Mouse (Mus musculus) CH12.LX (cell line): ENCODE results near the gene Cnpy2. TPM values are rescaled to one million over a fixed set of nuclear protein-coding genes. Genes with fewer than 3 reads are reported as not detected.

Experiments used
- DNase-seq: peaks from one replicate; pipeline ENCODE4 v3.0.0-alpha.2; 2013; ENCODE audit errors: extremely low read depth
- H3K27ac ChIP-seq: 2 replicates; pipeline ENCODE4 v1.5.1; 2012; ENCODE audit warnings: low read depth, mild to moderate bottlenecking, control low read depth, moderate library complexity; ENCODE audit not compliant: insufficient read depth
- H3K27me3 ChIP-seq: replicated peaks from 2 replicates; pipeline ENCODE3; 2012; ENCODE audit warnings: inconsistent platforms
- H3K36me3 ChIP-seq, 2 experiments: replicated peaks in 1 of 2; 2 replicates each; pipeline versions ENCODE3 to v1.6.1; 2012; ENCODE audit warnings: inconsistent platforms in 1 of 2, low read length in 1 of 2, mild to moderate bottlenecking in 1 of 2, mixed read lengths in 1 of 2, moderate library complexity in 1 of 2; ENCODE audit not compliant: control insufficient read depth in 1 of 2, insufficient read depth in 1 of 2
- H3K4me1 ChIP-seq, 2 experiments: 2 replicates each; pipeline ENCODE4 v1.6.1; 2012; ENCODE audit warnings: inconsistent platforms in 1 of 2, moderate library complexity in 1 of 2; ENCODE audit not compliant: insufficient read depth in 2 of 2, control insufficient read depth in 1 of 2
- H3K4me2 ChIP-seq: 2 replicates; pipeline ENCODE4 v1.6.1; 2012; ENCODE audit warnings: low read depth, mild to moderate bottlenecking, control low read depth; ENCODE audit not compliant: poor library complexity, insufficient read depth, severe bottlenecking
- H3K4me3 ChIP-seq, 3 experiments: fragments of 150-350 bp in 1 of 3; sonication (generic) in 1 of 3; replicated peaks in 1 of 3; 2 replicates each; pipeline versions ENCODE3 to v1.5.1; 2011 to 2012; ENCODE audit warnings: low read depth in 2 of 3, low read length in 2 of 3, mild to moderate bottlenecking in 2 of 3, moderate library complexity in 2 of 3, control low read depth in 1 of 3, improper control_type of control experiment in 1 of 3, inconsistent platforms in 1 of 3, mixed read lengths in 1 of 3; ENCODE audit not compliant: poor library complexity in 1 of 3
- H3K79me2 ChIP-seq: replicated peaks from 2 replicates; pipeline ENCODE4 v1.6.1; 2012; ENCODE audit warnings: mild to moderate bottlenecking, moderate library complexity; ENCODE audit not compliant: control insufficient read depth, poor library complexity, insufficient read depth, severe bottlenecking; ENCODE audit errors: extremely low read depth
- H3K9ac ChIP-seq: 2 replicates; pipeline ENCODE4 v1.6.1; 2012; ENCODE audit warnings: low read depth, mild to moderate bottlenecking, control low read depth, moderate library complexity; ENCODE audit not compliant: insufficient read depth
- H3K9me3 ChIP-seq: replicated peaks from 2 replicates; pipeline ENCODE3; 2012; ENCODE audit warnings: low read length, inconsistent platforms, mixed read lengths
- BHLHE40 ChIP-seq: IDR thresholded peaks from 2 replicates; pipeline ENCODE4 v1.6.1; 2011; ENCODE audit warnings: mild to moderate bottlenecking, low read depth, low read length, improper control_type of control experiment
- CHD1 ChIP-seq: IDR thresholded peaks from 2 replicates; pipeline ENCODE4 v1.6.1; 2012; ENCODE audit warnings: low read depth, low read length, improper control_type of control experiment, inconsistent platforms
- CTCF ChIP-seq, 2 experiments: IDR thresholded peaks in 1 of 2; conservative IDR thresholded peaks in 1 of 2; 2 replicates each; pipeline ENCODE4 v1.5.1; 2011 to 2012; ENCODE audit warnings: low read depth in 2 of 2, low read length in 2 of 2, improper control_type of control experiment in 1 of 2, inconsistent platforms in 1 of 2, mild to moderate bottlenecking in 1 of 2, moderate library complexity in 1 of 2
- E2F4 ChIP-seq: IDR thresholded peaks from 2 replicates; pipeline ENCODE4 v1.6.1; 2011; ENCODE audit warnings: low read depth, low read length, improper control_type of control experiment; ENCODE audit not compliant: insufficient replicate concordance
- JUND ChIP-seq: conservative IDR thresholded peaks from 2 replicates; pipeline ENCODE4 v1.6.1; 2011; ENCODE audit warnings: low read depth, low read length, improper control_type of control experiment
- MAFK ChIP-seq: IDR thresholded peaks from 2 replicates; pipeline ENCODE4 v1.6.1; 2011; ENCODE audit warnings: low read length, improper control_type of control experiment; ENCODE audit not compliant: insufficient replicate concordance
- MAX ChIP-seq: IDR thresholded peaks from 2 replicates; pipeline ENCODE4 v1.6.1; 2011; ENCODE audit warnings: low read length, improper control_type of control experiment
- SMC3 ChIP-seq: IDR thresholded peaks from 2 replicates; pipeline ENCODE4 v1.6.1; 2011; ENCODE audit warnings: low read depth, low read length, improper control_type of control experiment
- TBP ChIP-seq: conservative IDR thresholded peaks from 2 replicates; pipeline ENCODE4 v1.6.1; 2011; ENCODE audit warnings: low read depth, low read length, improper control_type of control experiment
- USF1 ChIP-seq: IDR thresholded peaks from 2 replicates; pipeline ENCODE4 v1.6.1; 2014; ENCODE audit warnings: low read depth, mild to moderate bottlenecking, inconsistent platforms, low read length, improper control_type of control experiment
- USF2 ChIP-seq: conservative IDR thresholded peaks from 2 replicates; pipeline ENCODE4 v1.6.1; 2011; ENCODE audit warnings: low read depth, low read length, improper control_type of control experiment
- ZC3H11A ChIP-seq: IDR thresholded peaks from 2 replicates; pipeline ENCODE4 v1.6.1; 2012; ENCODE audit warnings: low read depth, mild to moderate bottlenecking, inconsistent platforms, low read length, improper control_type of control experiment
- ZNF384 ChIP-seq: IDR thresholded peaks from 2 replicates; pipeline ENCODE4 v1.6.1; 2012; ENCODE audit warnings: low read depth, low read length, improper control_type of control experiment, inconsistent platforms
- dilution Hi-C: fragments of 300-500 bp; cut with MboI; formaldehyde crosslinking; loops from 2 replicates; pipeline ENCODE4 v1.14.3; 2020; ENCODE audit warnings: low sequenced_read_pairs; ENCODE audit not compliant: extremely low pct_unique_long_range_greater_than_20kb, extremely low pct_ligation_motif_present
- in situ Hi-C: fragments of 300-500 bp; cut with MboI; formaldehyde crosslinking; loops from 3 replicates; pipeline ENCODE4 v1.14.3; 2019; ENCODE audit warnings: low sequenced_read_pairs, low pct_ligation_motif_present, low pct_unique_long_range_greater_than_20kb, mixed read lengths
- polyA plus RNA-seq: library from polyadenylated mRNA; unstranded; fragments of >175 nt; gene quantifications from 2 replicates; pipeline ENCODE4 v1.2.1, GENCODE M21; 2012; ENCODE audit warnings: low read depth; ENCODE audit not compliant: insufficient read length
- total RNA-seq, 2 experiments: library from RNA; depleted of rRNA; stranded (reverse); fragments of 300-350 nt in 1 of 2; fragments of >200 nt in 1 of 2; gene quantifications; 2 replicates each; pipeline ENCODE4 v1.2.3; 2012 to 2014

Cnpy2 gene
- total and polyA plus RNA-seq, 3 experiments: 64.9 to 111 (median 98.9) TPM

DNA sequence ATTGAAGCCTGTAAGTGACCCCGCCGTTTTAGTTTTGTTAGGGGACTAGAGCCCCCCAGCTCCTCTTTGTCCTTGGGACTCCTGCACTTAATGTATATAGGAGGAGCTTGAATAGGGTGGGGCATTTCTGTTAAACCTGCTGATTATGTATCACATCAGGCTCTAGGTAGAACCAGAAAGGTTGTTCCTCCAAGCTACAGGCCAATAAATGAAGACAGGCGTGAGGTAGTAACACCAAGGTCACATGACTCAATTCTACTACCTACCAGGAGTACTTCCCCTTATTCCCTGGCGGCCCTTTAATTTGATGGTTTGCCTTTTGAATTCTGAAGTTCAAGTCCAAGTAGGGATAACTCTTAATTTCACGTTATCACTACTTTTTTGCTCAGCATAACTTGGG, 16.2 kb downstream of the Cnpy2 start:
- TF ChIP-seq MAX: peak; percentile 22; the same call in 1 of the 2 replicates
- TF ChIP-seq USF1: peak; percentile 81
- TF ChIP-seq JUND: no peak
- TF ChIP-seq USF2: peak; percentile 82
- TF ChIP-seq E2F4: no peak
- 0 out of 2 replicates have a peak, but pooled peaks have one; percentile 23 for TF ChIP-seq TBP
- peak; percentile 73 for TF ChIP-seq BHLHE40
- TF ChIP-seq ZC3H11A: no peak
- H3K27ac ChIP-seq: peak overlapping the region; percentile 66; the same call in 1 of the 2 replicates
- peak; percentile 66 for DNase-seq
- H3K36me3 ChIP-seq: peaks cover 3 to 25% of the 10 kb centered on the region in 2 experiments
- dilution Hi-C loops: no loop called here
- H3K4me1 ChIP-seq: peaks cover 10 to 50% of the 10 kb centered on the region in 2 experiments
- H3K27me3 ChIP-seq: no peaks in the 10 kb centered on the region
- H3K4me3 ChIP-seq: peak overlapping the region; percentile 76 to 94 (median 85)
- H3K9ac ChIP-seq: peak overlapping the region; percentile 87
- in situ Hi-C loops: no loop called here
- peaks cover 54% of the 10 kb centered on the region for H3K79me2 ChIP-seq
- no peaks in the 10 kb centered on the region for H3K9me3 ChIP-seq
- peak overlapping the region; percentile 100 for H3K4me2 ChIP-seq

DNA sequence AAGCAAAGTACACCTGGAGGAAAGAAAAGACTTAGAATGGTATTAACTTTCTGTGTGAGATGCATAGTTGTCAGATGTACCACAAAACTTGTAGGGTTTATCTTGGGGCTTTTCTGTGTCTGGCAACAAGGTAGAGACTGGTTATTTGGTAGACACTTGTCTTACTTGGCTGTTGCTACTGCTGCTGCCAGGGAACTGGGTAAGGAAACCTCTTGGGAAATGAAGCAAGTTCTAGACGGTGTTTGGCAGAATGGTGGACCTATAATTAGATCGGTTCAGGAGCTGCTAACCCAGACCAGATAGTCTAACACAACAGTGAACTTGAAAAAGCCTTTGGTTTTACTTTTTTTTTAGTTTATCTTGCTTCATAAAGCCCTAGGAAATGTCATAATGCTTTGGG, 16.7 kb downstream of the Cnpy2 start:
- Histone ChIP-seq H3K9me3 (no peaks in the 10 kb centered on the region), H3K79me2 (peaks cover 60% of the 10 kb centered on the region), H3K4me3 (peak overlapping the region; percentile 76 to 94 (median 85)), H3K36me3 (peaks cover 3 to 26% of the 10 kb centered on the region in 2 experiments), H3K27ac (no peak overlapping the region; the same call in 1 of the 2 replicates), H3K27me3 (no peaks in the 10 kb centered on the region), H3K4me2 (peak overlapping the region; percentile 100), H3K4me1 (peaks cover 10 to 55% of the 10 kb centered on the region in 2 experiments), H3K9ac (peak overlapping the region; percentile 87)
- no peak for DNase-seq
- dilution Hi-C loops (no loop called here), in situ Hi-C loops (no loop called here)
- no peak for TF ChIP-seq CHD1

DNA sequence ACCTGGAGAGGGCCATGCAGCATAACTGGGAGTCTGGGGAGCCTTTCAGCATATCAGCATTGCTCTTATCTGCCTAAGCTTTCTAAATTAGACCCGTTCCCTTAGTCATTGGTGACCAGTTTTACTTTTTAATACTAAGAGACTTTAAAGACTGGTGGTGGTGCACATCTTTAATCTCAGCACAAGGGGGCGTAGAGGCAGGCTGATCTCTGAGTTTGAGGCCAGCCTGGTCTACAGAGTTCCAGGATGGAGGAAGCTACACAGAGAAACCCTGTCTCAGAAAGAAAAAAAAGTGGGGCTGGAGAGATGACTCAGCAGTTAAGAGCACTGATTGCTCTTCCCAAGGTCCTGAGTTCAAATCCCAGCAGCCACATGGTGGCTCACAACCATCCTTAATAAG, 18.0 kb downstream of the Cnpy2 start:
- in situ Hi-C loops (no loop called here), dilution Hi-C loops (no loop called here)
- H3K79me2 ChIP-seq: peaks cover 66% of the 10 kb centered on the region
- H3K4me3 ChIP-seq: no peak overlapping the region
- no peak overlapping the region for H3K9ac ChIP-seq
- H3K9me3 ChIP-seq: no peaks in the 10 kb centered on the region
- peak; percentile 43 for DNase-seq
- TF ChIP-seq MAFK (peak; percentile 49; the same call in 1 of the 2 replicates), CTCF (conservative IDR thresholded peaks at IDR 0.05 in 1 of 2, IDR thresholded peaks at IDR 0.05 in 1 of 2; ENCODE audit: low read depth in 2 of 2, low read length in 2 of 2) (peak; percentile 20 to 58; a peak in 3 of 4 replicates), SMC3 (peak; percentile 26), ZNF384 (no peak), BHLHE40 (no peak)
- peak overlapping the region; percentile 100; the same call in 1 of the 2 replicates for H3K4me2 ChIP-seq
- no peak overlapping the region for H3K27ac ChIP-seq
- peaks cover 10 to 66% of the 10 kb centered on the region in 2 experiments for H3K4me1 ChIP-seq
- peaks cover 3 to 26% of the 10 kb centered on the region in 2 experiments for H3K36me3 ChIP-seq
- no peaks in the 10 kb centered on the region for H3K27me3 ChIP-seq
